Mouse (Mus musculus): ENCODE data around the gene Gas2l3. TPM values are rescaled to one million over a fixed set of nuclear protein-coding genes. Genes with fewer than 3 reads are reported as not detected.
A peak's percentile ranks its signal among the peaks of the same experiment; 100 is the strongest.

The Gas2l3 gene
- 9.6 and 10.8 TPM in 2 replicates for polyA plus RNA-seq (2016; fragmentation: Nextera tagmentation; extraction: Ambion mirVana)

DNA sequence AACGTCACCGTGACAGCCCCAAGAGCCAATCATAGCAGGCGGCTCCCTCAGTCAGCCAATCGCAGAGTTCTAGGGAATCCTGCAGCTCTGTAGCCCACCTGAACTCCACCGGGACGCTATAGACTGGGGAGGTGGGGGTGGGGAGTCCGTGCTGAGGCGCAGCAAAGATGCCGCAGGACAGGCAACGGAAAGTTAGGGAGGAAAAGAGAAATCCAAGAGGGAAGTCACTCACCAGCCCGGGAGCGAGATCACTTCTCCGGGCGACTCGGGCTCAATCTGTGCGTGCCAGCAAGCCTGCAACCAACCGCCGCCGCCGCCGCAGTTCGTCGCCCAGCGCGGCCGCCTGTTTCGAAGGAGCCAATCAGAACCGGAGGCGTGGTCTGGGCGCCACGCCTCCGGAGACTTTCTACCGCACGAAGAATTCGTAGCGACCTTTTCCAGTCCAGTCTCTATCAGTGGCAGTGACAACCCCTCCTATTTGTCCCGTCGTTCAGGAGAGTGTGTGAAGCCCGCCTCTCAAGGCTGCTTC lies at the start of gene Gas2l3:
Gene Gas2l3, minus strand, starts transcription at position 345 of the 529 bp plus-strand sequence.
- Histone ChIP-seq H3K4me2 (replicated peaks) (peak within 1 kb of the TSS; percentile 86), H3K4me3 (peak within 1 kb of the TSS; percentile 59), H3K27me3 (peaks cover 36% of the 10 kb centered on the region), H3K9ac (peak within 1 kb of the TSS; percentile 65), H3K9me3 (replicated peaks) (no peaks in the 10 kb centered on the region), H3K36me3 (no peaks in the 10 kb centered on the region), H3K4me1 (peaks cover 8% of the 10 kb centered on the region; the same call in 1 of the 2 replicates), H3K27ac (no peak within 1 kb of the TSS)
- WGBS = under 1% methylated on average over 39 of the region's 39 CpGs
- ATAC-seq (ENCODE audit: low FRiP score) = peak; percentile 96

DNA sequence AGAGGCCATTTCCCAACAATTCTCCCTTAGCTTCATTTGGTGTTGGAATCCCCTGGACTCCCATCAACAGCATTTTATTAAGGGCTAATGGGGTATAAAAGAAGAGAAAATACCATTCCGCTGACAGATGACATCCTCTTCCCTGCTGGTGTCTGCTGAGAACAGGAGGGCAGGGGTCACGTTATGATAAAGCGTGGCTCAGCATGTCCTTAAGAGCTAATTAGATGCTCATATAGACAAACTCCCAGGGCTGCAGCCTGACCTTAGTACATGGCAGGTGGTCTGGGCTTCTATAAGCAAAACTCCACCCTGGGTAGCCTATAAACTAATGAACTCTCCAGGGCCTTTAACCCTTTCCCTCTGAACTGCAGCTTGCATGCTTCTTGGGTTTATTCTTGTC lies 47.6 kb upstream of the Gas2l3 start:
- no peak for ATAC-seq (ENCODE audit: low FRiP score)
- Histone ChIP-seq H3K27me3 (peaks cover 31% of the 10 kb centered on the region), H3K9me3 (replicated peaks) (no peaks in the 10 kb centered on the region), H3K4me1 (peaks cover 4% of the 10 kb centered on the region; the same call in 1 of the 2 replicates), H3K27ac (no peak overlapping the region), H3K9ac (no peak overlapping the region), H3K4me2 (replicated peaks) (no peak overlapping the region), H3K4me3 (no peak overlapping the region), H3K36me3 (no peaks in the 10 kb centered on the region)
- 6% methylated on average over 3 of the region's 3 CpGs for WGBS

- H3K4me2 ChIP-seq (replicated peaks) = no peak overlapping the region
Observed at GRCm38 (mm10) chr10:89490250-89490649, 46.5 kb upstream of the Gas2l3 start.

GRCm38 (mm10) chr10:89489459-89489858 lies 45.7 kb upstream of the Gas2l3 start:
- ATAC-seq (ENCODE audit: low FRiP score) = no peak
- H3K4me3 ChIP-seq = no peak overlapping the region
- no peak overlapping the region for H3K27ac ChIP-seq
- 79% methylated on average over 4 of the region's 4 CpGs for WGBS
- H3K4me1 ChIP-seq = peaks cover 4% of the 10 kb centered on the region; the same call in 1 of the 2 replicates
- peaks cover 29% of the 10 kb centered on the region for H3K27me3 ChIP-seq
- H3K36me3 ChIP-seq = no peaks in the 10 kb centered on the region
- no peak overlapping the region for H3K4me2 ChIP-seq (replicated peaks)
- H3K9ac ChIP-seq = no peak overlapping the region
- H3K9me3 ChIP-seq (replicated peaks) = no peaks in the 10 kb centered on the region

More at GRCm38 (mm10) chr10:89490250-89490649, 46.5 kb upstream of the Gas2l3 start:
- 85% methylated on average over 3 of the region's 3 CpGs for WGBS
- Histone ChIP-seq H3K36me3 (no peaks in the 10 kb centered on the region), H3K27ac (no peak overlapping the region), H3K27me3 (peaks cover 29% of the 10 kb centered on the region), H3K4me3 (no peak overlapping the region), H3K4me1 (peaks cover 4% of the 10 kb centered on the region; the same call in 1 of the 2 replicates), H3K9me3 (replicated peaks) (no peaks in the 10 kb centered on the region), H3K9ac (no peak overlapping the region)
- ATAC-seq (ENCODE audit: low FRiP score) = no peak

DNA sequence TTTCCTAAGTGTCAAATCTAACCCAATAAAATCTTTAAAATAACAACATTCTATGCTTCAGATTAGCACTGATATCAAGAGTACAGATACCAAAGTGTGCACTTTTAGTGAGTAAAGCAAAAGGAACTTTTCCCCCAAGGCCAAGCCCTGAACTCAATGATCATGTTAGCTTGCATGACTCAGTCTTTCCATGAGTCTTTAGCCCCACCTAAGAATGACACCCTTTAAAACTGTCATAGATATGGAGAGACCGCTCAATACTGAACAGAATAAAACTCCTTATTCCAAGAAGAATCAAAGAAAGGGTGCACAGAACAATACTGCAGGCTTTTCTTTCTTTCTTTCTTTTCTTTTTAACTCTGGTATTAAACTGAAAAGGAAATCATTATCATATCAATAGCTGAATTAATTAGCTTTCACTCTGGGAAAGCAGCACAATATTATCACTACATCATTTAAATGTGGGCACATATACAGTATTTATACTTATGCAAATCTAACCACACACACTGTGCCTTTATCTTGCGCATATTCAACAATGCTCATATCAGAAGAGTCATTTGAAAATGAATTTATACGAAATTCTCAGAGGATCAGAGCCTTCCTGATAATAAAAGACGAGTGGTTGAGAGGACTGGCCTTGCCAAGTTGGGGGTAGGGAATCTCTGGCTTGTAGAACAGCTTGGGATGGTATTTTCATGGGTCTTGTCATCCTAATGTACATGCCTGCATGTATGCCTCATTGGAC lies 43.4 kb upstream of the Gas2l3 start:
- H3K9ac ChIP-seq = no peak overlapping the region
- 28% methylated on average over 4 of the region's 4 CpGs for WGBS
- no peak overlapping the region for H3K27ac ChIP-seq
- H3K36me3 ChIP-seq = no peaks in the 10 kb centered on the region
- no peaks in the 10 kb centered on the region for H3K9me3 ChIP-seq (replicated peaks)
- H3K4me3 ChIP-seq = no peak overlapping the region
- ATAC-seq (ENCODE audit: low FRiP score) = peak; percentile 61; the same call in 1 of the 2 replicates
- no peak overlapping the region for H3K4me2 ChIP-seq (replicated peaks)
- peaks cover 14% of the 10 kb centered on the region; the same call in 1 of the 2 replicates for H3K27me3 ChIP-seq
- H3K4me1 ChIP-seq = peaks cover 5% of the 10 kb centered on the region; the same call in 1 of the 2 replicates

DNA sequence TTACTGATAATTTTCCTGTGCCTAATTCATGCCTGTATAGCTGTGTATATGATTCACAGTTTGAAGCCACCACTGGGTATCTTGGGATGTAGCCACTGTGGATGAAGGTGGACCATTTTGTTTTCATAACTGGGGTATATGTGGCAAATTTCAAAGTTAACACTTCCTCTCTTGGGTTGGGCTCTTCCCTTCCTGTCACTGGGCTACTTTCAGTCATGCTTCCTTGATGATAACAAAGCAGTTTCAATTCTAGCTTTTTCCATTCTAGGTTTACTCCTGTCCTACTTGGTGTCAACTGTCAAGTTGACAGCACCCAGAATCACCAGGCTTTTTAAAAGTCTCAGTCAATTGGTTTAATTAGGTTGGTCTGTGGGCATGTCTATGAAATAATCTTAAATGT lies 41.1 kb upstream of the Gas2l3 start:
- Histone ChIP-seq H3K27ac (no peak overlapping the region), H3K4me2 (replicated peaks) (no peak overlapping the region), H3K36me3 (no peaks in the 10 kb centered on the region), H3K9ac (no peak overlapping the region), H3K4me3 (no peak overlapping the region), H3K4me1 (0 out of 2 replicates have a peak, but pooled peaks cover 7% of the 10 kb centered on the region), H3K9me3 (replicated peaks) (no peaks in the 10 kb centered on the region), H3K27me3 (peaks cover 11% of the 10 kb centered on the region; the same call in 1 of the 2 replicates)
- ATAC-seq (ENCODE audit: low FRiP score) = no peak

- no peaks in the 10 kb centered on the region for H3K9me3 ChIP-seq (replicated peaks)
- WGBS = 87% methylated on average over 18 of the region's 18 CpGs
- H3K4me1 ChIP-seq = 0 out of 2 replicates have a peak, but pooled peaks cover 7% of the 10 kb centered on the region
- H3K36me3 ChIP-seq = no peaks in the 10 kb centered on the region
- no peak for ATAC-seq (ENCODE audit: low FRiP score)
- no peak overlapping the region for H3K27ac ChIP-seq
- no peak overlapping the region for H3K9ac ChIP-seq
- H3K4me3 ChIP-seq = no peak overlapping the region
- H3K27me3 ChIP-seq = peaks cover 7% of the 10 kb centered on the region; the same call in 1 of the 2 replicates
- no peak overlapping the region for H3K4me2 ChIP-seq (replicated peaks)
Observed at GRCm38 (mm10) chr10:89483812-89484602, 40.2 kb upstream of the Gas2l3 start.

GRCm38 (mm10) chr10:89483113-89483512 lies 39.3 kb upstream of the Gas2l3 start:
- Histone ChIP-seq H3K36me3 (no peaks in the 10 kb centered on the region), H3K4me3 (no peak overlapping the region), H3K4me2 (replicated peaks) (no peak overlapping the region), H3K4me1 (0 out of 2 replicates have a peak, but pooled peaks cover 7% of the 10 kb centered on the region), H3K9me3 (replicated peaks) (no peaks in the 10 kb centered on the region), H3K27ac (no peak overlapping the region), H3K9ac (no peak overlapping the region), H3K27me3 (peaks cover 7% of the 10 kb centered on the region; the same call in 1 of the 2 replicates)
- WGBS = 84% methylated on average over 14 of the region's 14 CpGs
- no peak for ATAC-seq (ENCODE audit: low FRiP score)

- H3K27me3 ChIP-seq = peaks cover 7% of the 10 kb centered on the region; the same call in 1 of the 2 replicates
- no peaks in the 10 kb centered on the region for H3K36me3 ChIP-seq
- 0 out of 2 replicates have a peak, but pooled peaks cover 7% of the 10 kb centered on the region for H3K4me1 ChIP-seq
- no peak overlapping the region for H3K27ac ChIP-seq
- ATAC-seq (ENCODE audit: low FRiP score) = peak; percentile 44
- H3K4me3 ChIP-seq = no peak overlapping the region
- no peak overlapping the region for H3K9ac ChIP-seq
- WGBS = 29% methylated on average over 10 of the region's 10 CpGs
- no peaks in the 10 kb centered on the region for H3K9me3 ChIP-seq (replicated peaks)
- peak overlapping the region; percentile 17; the same call in 1 of the 2 replicates for H3K4me2 ChIP-seq (replicated peaks)
Observed at GRCm38 (mm10) chr10:89482142-89482681, 38.4 kb upstream of the Gas2l3 start.

DNA sequence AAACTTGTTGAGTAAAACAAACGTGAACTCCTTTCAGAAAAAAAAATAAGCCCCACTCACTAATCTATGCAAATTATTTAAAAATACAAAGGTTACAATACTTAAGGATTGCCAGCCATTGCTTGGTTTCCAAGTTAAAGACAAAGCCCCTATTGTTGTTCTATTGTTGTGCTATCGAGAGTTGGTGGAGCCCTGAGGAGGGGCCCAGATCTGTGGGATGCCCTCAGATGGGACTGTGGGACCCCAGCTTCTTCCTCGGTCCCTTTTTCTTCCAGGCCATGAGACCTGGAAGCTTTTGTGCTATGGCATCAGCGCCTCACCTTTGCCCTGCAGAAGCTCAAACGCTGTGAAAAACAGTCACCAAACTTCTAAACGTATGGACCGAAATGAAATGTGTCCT lies 37.9 kb upstream of the Gas2l3 start:
- Histone ChIP-seq H3K27ac (no peak overlapping the region), H3K9me3 (replicated peaks) (no peaks in the 10 kb centered on the region), H3K9ac (no peak overlapping the region), H3K4me1 (0 out of 2 replicates have a peak, but pooled peaks cover 7% of the 10 kb centered on the region), H3K36me3 (no peaks in the 10 kb centered on the region), H3K4me2 (replicated peaks) (peak overlapping the region; percentile 17; the same call in 1 of the 2 replicates), H3K27me3 (peaks cover 7% of the 10 kb centered on the region; the same call in 1 of the 2 replicates), H3K4me3 (no peak overlapping the region)
- no peak for ATAC-seq (ENCODE audit: low FRiP score)
- WGBS = 20% methylated on average over 7 of the region's 7 CpGs

DNA sequence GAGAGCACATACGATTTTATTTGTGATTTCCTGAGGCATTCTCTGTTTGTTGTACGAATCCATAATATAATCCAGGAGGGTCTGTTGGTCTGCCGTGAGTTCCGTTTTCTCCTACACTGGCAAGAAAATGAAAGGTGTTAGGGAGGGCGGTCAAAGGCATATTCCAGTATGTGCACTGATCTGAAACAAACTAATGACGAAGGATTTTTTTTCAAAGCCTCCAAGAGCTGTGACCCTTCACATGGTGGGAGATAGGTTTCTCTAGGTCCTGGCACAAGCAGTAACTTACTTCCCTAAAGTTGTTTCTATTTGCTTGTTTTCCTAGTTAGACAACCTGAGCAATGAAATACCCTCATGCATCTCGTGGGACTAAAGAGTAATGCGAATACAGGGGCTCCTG lies 35.0 kb upstream of the Gas2l3 start:
- 0 out of 2 replicates have a peak, but pooled peaks cover 7% of the 10 kb centered on the region for H3K4me1 ChIP-seq
- H3K9me3 ChIP-seq (replicated peaks) = no peaks in the 10 kb centered on the region
- no peak overlapping the region for H3K27ac ChIP-seq
- no peak overlapping the region for H3K4me3 ChIP-seq
- no peak overlapping the region for H3K9ac ChIP-seq
- 85% methylated on average over 8 of the region's 8 CpGs for WGBS
- no peaks in the 10 kb centered on the region for H3K36me3 ChIP-seq
- H3K4me2 ChIP-seq (replicated peaks) = no peak overlapping the region
- ATAC-seq (ENCODE audit: low FRiP score) = no peak
- H3K27me3 ChIP-seq = no peaks in the 10 kb centered on the region
